8 mouse cellular contexts compared by ENCODE assay signal in genomic region chr14:8242388-8242920, GRCm38 (mm10). TPM values are rescaled to one million over a fixed set of nuclear protein-coding genes. Genes with fewer than 3 reads are reported as not detected.
A peak's percentile ranks its signal among the peaks of the same experiment; 100 is the strongest.
DNase-seq lines count a peak whose midpoint lies in the region; ATAC-seq and TF ChIP-seq lines count a peak whose summit lies in the region.

No protein-coding gene starts in this region.

- H3K79me2 ChIP-seq in heart, adult 2 months (replicated peaks; ENCODE audit: control insufficient read depth, insufficient read depth, low read length), result no peaks in the 10 kb centered on the region

- H3K27me3 ChIP-seq in heart, adult 2 months (ENCODE audit: control insufficient read depth, insufficient read depth, low read length), result no peaks in the 10 kb centered on the region; the same call in 1 of the 2 replicates
- no peaks in the 10 kb centered on the region for H3K27me3 ChIP-seq in forebrain, embryonic 15.5 days
- H3K27me3 ChIP-seq in kidney, adult 2 months (replicated peaks; ENCODE audit: control insufficient read depth, insufficient read depth, low read length), result no peaks in the 10 kb centered on the region
- H3K27me3 ChIP-seq in liver, embryonic 13.5 days, result no peaks in the 10 kb centered on the region

- ATAC-seq in forebrain, embryonic 15.5 days (replicated peaks), result peak; percentile 72
- no peak for ATAC-seq in liver, embryonic 13.5 days (ENCODE audit: low read depth)

- H3K4me1 ChIP-seq in heart, adult 2 months (ENCODE audit: control insufficient read depth, insufficient read depth, low read length), result no peaks in the 10 kb centered on the region; the same call in 1 of the 2 replicates
- H3K4me1 ChIP-seq in forebrain, embryonic 15.5 days, result no peaks in the 10 kb centered on the region
- H3K4me1 ChIP-seq in kidney, adult 2 months (ENCODE audit: control insufficient read depth, insufficient read depth, low read length), result peaks cover 18% of the 10 kb centered on the region; the same call in 1 of the 2 replicates
- H3K4me1 ChIP-seq in liver, embryonic 13.5 days (replicated peaks), result peaks cover 11% of the 10 kb centered on the region

- intact Hi-C loops in heart, adult 2 months (cut with DNase I), result no loop called here
- intact Hi-C loops in heart, postnatal 25 days (cut with DNase I), result loop anchor here (5.0 kb wide), 1 partner anchor 105 kb away; no protein-coding TSS in a partner anchor

- no peak overlapping the region for H3K9ac ChIP-seq in heart, adult 2 months (ENCODE audit: low read depth, low read length)
- no peak overlapping the region for H3K9ac ChIP-seq in forebrain, embryonic 15.5 days (replicated peaks)
- no peak overlapping the region for H3K9ac ChIP-seq in liver, embryonic 13.5 days

- DNase-seq in heart, adult 2 months, result peak in 1 of 2 experiments; percentile 29
- no peak for DNase-seq in heart, postnatal 25 days (ENCODE audit: low spot score)
- peak; percentile 48 to 57 for DNase-seq in cerebellum, adult 18-20 months
- DNase-seq in kidney, adult 2 months, result peak; percentile 70
- DNase-seq in liver, embryonic 13.5 days, result no peak
- peak; percentile 65 for DNase-seq in retina, postnatal 1 day
- DNase-seq in spleen, adult 12 weeks (ENCODE audit: low spot score), result no peak

- H3K4me3 ChIP-seq in heart, adult 2 months, result no peak overlapping the region
- H3K4me3 ChIP-seq in forebrain, embryonic 15.5 days, result no peak overlapping the region
- no peak overlapping the region for H3K4me3 ChIP-seq in kidney, adult 2 months (ENCODE audit: insufficient read depth, low read depth, low read length)
- H3K4me3 ChIP-seq in liver, embryonic 13.5 days (replicated peaks), result no peak overlapping the region

- no peak for TF ChIP-seq EP300 in heart, adult 2 months (IDR thresholded peaks at IDR 0.05; ENCODE audit: insufficient read depth, low read depth, low read length)

- no peaks in the 10 kb centered on the region for H3K9me3 ChIP-seq in forebrain, embryonic 15.5 days
- H3K9me3 ChIP-seq in liver, embryonic 13.5 days (replicated peaks), result no peaks in the 10 kb centered on the region

- H3K27ac ChIP-seq in heart, adult 2 months, result no peak overlapping the region
- H3K27ac ChIP-seq in forebrain, embryonic 15.5 days (replicated peaks), result no peak overlapping the region
- H3K27ac ChIP-seq in kidney, adult 2 months (ENCODE audit: insufficient read depth, low read depth, low read length), result peak overlapping the region; percentile 0; the same call in 1 of the 2 replicates
- H3K27ac ChIP-seq in liver, embryonic 13.5 days, result peak overlapping the region; percentile 75; the same call in 1 of the 2 replicates

- H3K4me2 ChIP-seq in forebrain, embryonic 15.5 days (replicated peaks), result no peak overlapping the region
- no peak overlapping the region for H3K4me2 ChIP-seq in liver, embryonic 13.5 days

- 62% methylated on average over 5 of the region's 5 CpGs for WGBS in heart, adult 2 months
- 56% methylated on average over 5 of the region's 5 CpGs for WGBS in forebrain, embryonic 15.5 days
- WGBS in kidney, adult 2 months, result 57% methylated on average over 5 of the region's 5 CpGs
- 45% methylated on average over 5 of the region's 5 CpGs for WGBS in liver, embryonic 13.5 days (ENCODE audit: insufficient replicate concordance)

- TF ChIP-seq CTCF in heart, adult 2 months (IDR thresholded peaks at IDR 0.05), result peak; percentile 61
- peak; percentile 79 for TF ChIP-seq CTCF in kidney, adult 2 months (conservative IDR thresholded peaks at IDR 0.05; ENCODE audit: insufficient read depth, insufficient read length, low read depth, low read length)

- no peaks in the 10 kb centered on the region for H3K36me3 ChIP-seq in heart, adult 2 months (ENCODE audit: control insufficient read depth, insufficient read depth, low read length)
- H3K36me3 ChIP-seq in forebrain, embryonic 15.5 days, result no peaks in the 10 kb centered on the region
- H3K36me3 ChIP-seq in kidney, adult 2 months (ENCODE audit: control insufficient read depth, insufficient read depth, low read length), result no peaks in the 10 kb centered on the region
- H3K36me3 ChIP-seq in liver, embryonic 13.5 days, result no peaks in the 10 kb centered on the region

- no peak for TF ChIP-seq POLR2A in heart, adult 2 months (IDR thresholded peaks at IDR 0.05; ENCODE audit: insufficient read depth, low read depth, low read length)
- no peak for TF ChIP-seq POLR2A in kidney, adult 2 months (IDR thresholded peaks at IDR 0.05; ENCODE audit: low read depth, low read length)

RNA-seq across cellular contexts. Expression of gene Acox2, which starts 16.7 kb away (rescaled TPM):
- total RNA-seq in heart, adult 2 months (2021), result under 1 TPM; 0.34 to 0.91 TPM
- polyA plus RNA-seq in heart, adult 2 months (2012; rRNA removed), result 0.73 and 1.3 TPM in 2 replicates
- total RNA-seq in heart, postnatal 25 days (2021), result under 1 TPM in 1 of 2 experiments, not detected in 1; 0.34 TPM
- polyA plus RNA-seq in forebrain, embryonic 15.5 days (2015; fragmentation: Nextera tagmentation; extraction: Ambion mirVana), result not detected in 2 replicates
- 190 and 252 TPM in 2 replicates for polyA plus RNA-seq in kidney, adult 2 months (2012; rRNA removed)
- polyA plus RNA-seq in liver, embryonic 13.5 days (2015; fragmentation: Nextera tagmentation; extraction: Ambion mirVana), result 9.8 and 12.1 TPM in 2 replicates

RNA-seq across cellular contexts. Expression of gene Kctd6, which starts 28.5 kb away (rescaled TPM):
- 10 to 100 TPM in 1 of 2 experiments, 1 to 10 TPM in 1; 8.4 to 10.3 TPM for total RNA-seq in heart, adult 2 months (2021)
- 7.3 and 10.7 TPM in 2 replicates for polyA plus RNA-seq in heart, adult 2 months (2012; rRNA removed)
- total RNA-seq in heart, postnatal 25 days (2021), result 1 to 10 TPM; 9.0 to 9.3 TPM
- polyA plus RNA-seq in forebrain, embryonic 15.5 days (2015; fragmentation: Nextera tagmentation; extraction: Ambion mirVana), result 15.7 and 25.1 TPM in 2 replicates
- 16.2 and 17.2 TPM in 2 replicates for polyA plus RNA-seq in kidney, adult 2 months (2012; rRNA removed)
- polyA plus RNA-seq in liver, embryonic 13.5 days (2015; fragmentation: Nextera tagmentation; extraction: Ambion mirVana), result 3.8 and 4.9 TPM in 2 replicates

Comparison
In these comparisons a context has a peak if more than half of its experiments do, and no peak if none do; other contexts are left out.
1. DNase-seq: peak in cerebellum, adult 18-20 months (2 of 2), kidney, adult 2 months (single experiment) and retina, postnatal 1 day (single experiment); none in heart, postnatal 25 days (single experiment), liver, embryonic 13.5 days (single experiment) and spleen, adult 12 weeks (single experiment).
2. H3K27ac ChIP-seq: peak in kidney, adult 2 months (single experiment) and liver, embryonic 13.5 days (single experiment); none in heart, adult 2 months (single experiment) and forebrain, embryonic 15.5 days (single experiment).
3. RNA of gene Acox2, which starts 16.7 kb away (polyA plus RNA-seq): 190 to 252 TPM in kidney, adult 2 months; 9.8 to 12.1 TPM in liver, embryonic 13.5 days, 0.73 to 1.3 TPM in heart, adult 2 months and not detected in forebrain, embryonic 15.5 days; every median in the first group is over 10 times any median in the second.